Mouse (Mus musculus): ENCODE measurements around the gene Cdkn1c. TPM values are rescaled to one million over a fixed set of nuclear protein-coding genes. Genes with fewer than 3 reads are reported as not detected.

Cdkn1c gene
- total RNA-seq, 4 experiments from 2014 or later: 27.9 to 44.7 (median 34.9) TPM

DNA sequence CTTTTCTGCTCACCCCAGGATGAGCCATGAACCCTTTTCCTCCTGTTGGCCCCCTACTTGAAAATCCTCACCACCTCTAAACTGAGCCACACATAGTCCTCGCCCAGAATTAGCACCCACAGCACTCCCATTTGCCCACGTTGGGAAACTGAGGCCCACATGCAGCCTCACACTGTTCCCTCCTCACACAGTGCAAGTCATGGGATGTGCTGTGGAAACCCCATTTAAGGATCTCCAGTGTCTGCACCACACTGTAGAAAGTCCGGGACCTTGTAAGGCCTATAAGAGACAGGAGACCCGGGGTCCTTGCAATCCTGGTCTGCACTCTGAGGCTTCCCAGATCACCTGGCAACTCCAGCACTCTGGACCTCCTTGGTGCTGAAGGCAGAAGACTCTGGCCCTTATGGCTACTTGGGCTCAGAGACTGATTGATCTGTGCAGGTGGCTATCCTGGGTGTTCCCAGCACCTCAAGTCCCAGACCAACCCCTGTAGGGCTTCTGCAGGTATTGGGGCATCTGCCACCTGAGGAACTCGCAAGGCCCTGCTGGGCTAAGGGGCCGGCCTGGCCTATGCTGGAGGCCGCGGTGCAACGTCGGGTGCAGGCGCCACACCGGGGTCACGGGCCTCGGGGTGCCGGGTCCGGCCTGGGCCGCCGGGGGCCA, 23.5 kb downstream of the Cdkn1c start:
- DNase-seq (ENCODE audit: low spot score): no peak

GRCm38 (mm10) chr7:143433331-143433730, 27.5 kb downstream of the Cdkn1c start:
- peak; percentile 65 for DNase-seq (ENCODE audit: low spot score)

- DNase-seq (ENCODE audit: low spot score): peak; percentile 36
Measured at GRCm38 (mm10) chr7:143432631-143433030, 28.2 kb downstream of the Cdkn1c start.

DNA sequence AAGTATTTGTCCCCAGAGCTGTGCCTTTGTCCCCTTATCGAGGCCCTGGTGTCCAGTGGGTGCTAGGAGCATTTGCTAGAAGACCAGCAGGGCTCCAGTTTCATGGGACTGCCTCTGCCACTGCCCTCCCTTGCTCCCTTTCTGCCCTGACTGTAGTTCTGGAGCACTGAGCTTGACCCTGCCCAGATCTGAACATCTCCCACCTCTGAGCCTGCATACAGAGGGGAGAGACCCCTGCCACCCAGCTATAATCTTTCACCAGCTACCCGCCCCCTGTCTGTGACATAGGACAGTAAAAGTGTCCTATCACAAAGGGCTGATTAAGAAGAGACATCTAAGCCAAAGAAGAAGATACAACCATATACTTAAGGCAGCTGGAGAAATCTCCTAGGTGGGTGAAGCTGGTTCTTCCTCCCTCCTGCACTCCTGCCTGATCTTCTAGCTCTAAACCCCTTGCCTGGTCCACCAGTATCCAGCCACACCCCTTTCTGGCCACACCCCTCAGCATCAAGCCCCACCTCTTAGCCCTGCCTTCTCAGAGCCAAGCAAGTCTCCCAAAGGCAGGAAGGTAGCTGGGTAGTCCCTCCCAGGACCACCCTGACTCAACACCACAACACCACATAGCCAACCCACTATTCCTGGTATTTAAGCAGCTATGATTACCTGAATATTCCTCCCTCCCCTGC, 31.9 kb downstream of the Cdkn1c start:
- DNase-seq (ENCODE audit: low spot score): no peak

- no peak for DNase-seq (ENCODE audit: low spot score)
Measured at GRCm38 (mm10) chr7:143428142-143428813, 32.6 kb downstream of the Cdkn1c start.

DNA sequence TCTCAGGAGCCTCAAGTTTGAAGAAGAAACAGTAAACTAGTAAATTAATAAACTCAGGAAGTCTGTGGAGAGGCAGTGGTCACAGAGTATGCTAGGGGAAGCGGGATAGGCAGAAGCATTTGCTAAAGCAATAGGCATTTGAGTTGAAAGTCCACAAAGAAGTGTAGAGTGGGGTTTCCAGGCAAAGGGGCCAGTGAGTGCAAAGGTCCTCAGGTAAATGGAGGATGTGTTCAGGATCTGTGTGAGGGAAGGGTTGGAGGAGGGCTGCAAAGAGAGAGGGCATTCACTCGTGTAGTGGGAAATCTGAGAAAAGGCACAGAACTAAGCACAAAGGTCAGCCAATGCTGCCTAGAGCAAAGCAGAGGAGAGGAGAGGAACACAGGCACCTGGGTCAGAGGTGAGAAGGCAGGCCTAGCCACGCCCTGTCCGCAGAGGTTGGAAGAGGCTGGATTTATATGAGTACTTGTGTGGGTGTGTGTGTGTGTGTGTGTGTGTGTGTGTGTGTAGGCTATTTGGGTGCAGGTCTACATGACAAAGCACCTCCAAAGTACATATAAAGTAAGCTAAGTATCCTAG, 41.2 kb downstream of the Cdkn1c start:
- no peak for DNase-seq (ENCODE audit: low spot score)

GRCm38 (mm10) chr7:143417875-143418274, 43.0 kb downstream of the Cdkn1c start:
- no peak for DNase-seq (ENCODE audit: low spot score)

DNA sequence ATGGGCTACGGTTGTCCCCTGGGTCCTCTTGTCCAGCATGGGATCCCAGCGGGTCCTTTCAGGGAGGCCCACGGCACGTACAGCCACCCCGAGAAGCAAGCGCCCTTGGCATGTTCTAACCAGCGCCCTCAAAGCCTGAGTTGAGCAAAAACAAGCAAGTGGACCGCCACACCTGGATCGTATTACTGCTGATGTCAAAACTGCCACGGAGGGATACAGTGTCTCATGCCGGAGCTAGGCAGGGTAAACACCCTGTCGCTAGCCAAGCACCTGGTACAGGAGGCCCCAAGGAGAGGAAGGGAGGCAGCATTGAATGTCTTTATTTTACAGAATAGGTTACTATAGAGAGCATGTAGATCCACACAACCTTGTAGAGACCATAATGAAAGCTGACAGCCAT, 44.4 kb downstream of the Cdkn1c start:
- no peak for DNase-seq (ENCODE audit: low spot score)

- DNase-seq (ENCODE audit: low spot score): no peak
Measured at GRCm38 (mm10) chr7:143415070-143415469, 45.8 kb downstream of the Cdkn1c start.

GRCm38 (mm10) chr7:143412606-143413005, 48.2 kb downstream of the Cdkn1c start:
- peak; percentile 51 for DNase-seq (ENCODE audit: low spot score)

- DNase-seq (ENCODE audit: low spot score): no peak
Measured at GRCm38 (mm10) chr7:143408615-143409021, 52.2 kb downstream of the Cdkn1c start.

Other genes starting within 250 kb of the Cdkn1c start
- under 1 TPM; 0.52 to 0.85 (median 0.54) TPM for gene Slc22a18, start 12.7 kb upstream of the Cdkn1c start, total RNA-seq (2022)
- not detected for gene Phlda2, start 42.1 kb upstream of the Cdkn1c start, total RNA-seq (2022)
- 100 to 1,000 TPM; 172 to 189 (median 180) TPM for gene Nap1l4, start 88.1 kb upstream of the Cdkn1c start, total RNA-seq (2022)
- 10 to 100 TPM; 18.4 to 25.1 (median 22.4) TPM for gene Cars, start 139.0 kb upstream of the Cdkn1c start, total RNA-seq (2022)
- gene Tnfrsf26, start 167.7 kb upstream of the Cdkn1c start, total RNA-seq (2022): under 1 TPM; 0.19 to 0.80 (median 0.57) TPM
- gene Tnfrsf22, start 188.6 kb upstream of the Cdkn1c start, total RNA-seq (2022): 1 to 10 TPM; 2.5 to 3.1 (median 2.9) TPM
- gene Tnfrsf23, start 224.8 kb upstream of the Cdkn1c start, total RNA-seq (2022): 1 to 10 TPM; 2.9 to 6.1 (median 3.7) TPM

Measured in heart, adult 8-10 months (tissue).